Mouse (Mus musculus) layer of hippocampus, adult 9-10 months (tissue): ENCODE data around the gene Sgms1.
A peak's percentile ranks its signal among the peaks of the same experiment; 100 is the strongest.
"Not testable (repeated sequence)": the region's sequence is repeated elsewhere in the genome, so short reads cannot be mapped to it uniquely, and the experiment has no call there.

Experiments used
- DNase-seq: peaks from one replicate; pipeline ENCODE4 v3.0.0; 2022; ENCODE audit warnings: low spot score

Sgms1 gene

DNA sequence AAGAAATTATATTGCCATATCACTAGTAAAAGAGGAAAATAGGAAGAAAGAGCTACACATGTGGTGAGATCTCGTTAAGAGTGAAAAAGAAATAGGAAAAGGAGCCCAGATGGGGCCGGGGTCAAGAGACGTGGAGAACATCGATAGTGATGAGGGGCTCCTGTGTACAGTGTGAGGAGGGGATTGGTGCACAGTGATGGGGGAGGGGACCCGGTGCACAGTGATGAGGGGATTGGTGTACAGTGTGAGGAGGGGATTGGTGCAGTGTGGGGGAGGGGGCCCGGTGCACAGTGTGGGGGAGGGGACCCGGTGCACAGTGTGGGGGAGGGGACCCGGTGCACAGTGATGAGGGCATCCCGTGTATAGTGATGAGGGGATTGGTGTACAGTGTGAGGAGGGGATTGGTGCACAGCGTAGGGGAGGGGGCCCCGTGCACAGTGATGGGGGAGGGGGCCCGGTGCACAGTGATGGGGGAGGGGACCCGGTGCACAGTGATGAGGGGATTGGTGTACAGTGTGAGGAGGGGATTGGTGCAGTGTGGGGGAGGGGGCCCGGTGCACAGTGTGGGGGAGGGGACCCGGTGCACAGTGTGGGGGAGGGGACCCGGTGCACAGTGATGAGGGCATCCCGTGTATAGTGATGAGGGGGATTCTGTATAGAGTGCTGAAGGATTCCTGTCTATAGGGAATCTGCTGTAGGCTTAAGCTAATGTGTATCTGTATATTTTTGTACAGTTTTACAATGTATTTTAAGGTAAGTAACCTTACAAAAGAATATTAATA lies 257.6 kb downstream of the Sgms1 start:
- not testable (repeated sequence) for DNase-seq

DNA sequence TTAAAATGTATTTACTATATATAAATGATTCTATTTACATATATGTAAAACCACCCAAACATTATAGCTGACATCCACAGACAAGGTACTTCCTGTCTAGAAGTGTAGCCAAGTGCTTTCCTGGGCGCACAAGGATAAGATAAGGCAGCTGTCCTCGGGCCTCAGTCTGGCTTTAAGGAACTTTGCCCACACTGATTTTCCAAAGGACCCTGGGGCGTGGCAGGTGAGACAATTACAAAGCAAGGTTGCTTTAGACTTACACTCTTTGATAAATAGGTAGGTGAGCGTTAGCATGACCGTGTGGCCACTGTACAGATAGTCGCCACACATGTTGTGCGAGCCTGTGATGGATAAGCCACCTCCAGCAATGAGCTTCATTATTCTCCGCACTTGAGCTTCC lies 260.2 kb downstream of the Sgms1 start:
- DNase-seq, result no peak

GRCm38 (mm10) chr19:32127180-32127850 lies 262.2 kb downstream of the Sgms1 start:
- no peak for DNase-seq

- DNase-seq, result no peak
Observed at GRCm38 (mm10) chr19:32124155-32124554, 265.4 kb downstream of the Sgms1 start.

DNA sequence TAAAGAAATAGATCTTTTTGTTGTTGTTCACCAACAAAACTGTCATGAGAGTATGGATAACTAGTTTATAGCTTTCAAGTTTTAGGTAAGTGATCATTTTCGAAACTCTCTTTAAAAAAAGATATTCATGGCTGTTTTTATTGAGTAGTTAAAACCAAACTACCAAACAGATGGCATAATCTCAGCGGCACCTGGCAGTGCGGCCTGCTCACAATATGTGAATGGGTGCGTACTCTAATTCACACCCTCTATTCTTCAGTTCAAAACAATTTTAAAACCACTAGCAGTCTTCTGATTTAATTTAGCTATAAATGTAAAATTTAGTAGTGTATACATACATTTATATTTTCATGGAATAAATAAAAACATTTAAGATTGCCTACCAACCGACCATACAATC lies 266.3 kb downstream of the Sgms1 start:
- peak; percentile 48 for DNase-seq

GRCm38 (mm10) chr19:32120798-32121197 lies 268.7 kb downstream of the Sgms1 start:
- no peak for DNase-seq

DNA sequence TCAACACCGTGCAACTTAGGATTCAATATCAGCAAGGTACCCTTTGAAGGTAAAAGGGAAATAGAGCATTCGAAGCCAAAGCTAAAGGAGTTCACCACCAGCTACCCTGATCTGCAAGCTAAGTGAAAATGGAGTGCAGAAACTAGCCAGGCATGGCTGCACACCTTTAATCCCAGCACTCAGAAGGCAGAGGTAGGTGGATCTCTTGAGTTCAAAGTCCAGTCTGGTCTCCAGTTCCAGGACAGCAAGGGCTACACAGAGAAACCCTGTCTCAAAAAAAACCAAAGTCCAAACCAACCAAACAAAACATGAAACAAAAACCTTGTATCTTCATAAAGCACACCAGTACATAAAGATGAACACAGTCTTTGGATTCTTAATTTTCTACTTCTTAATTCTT lies 269.8 kb downstream of the Sgms1 start:
- DNase-seq, result no peak

DNA sequence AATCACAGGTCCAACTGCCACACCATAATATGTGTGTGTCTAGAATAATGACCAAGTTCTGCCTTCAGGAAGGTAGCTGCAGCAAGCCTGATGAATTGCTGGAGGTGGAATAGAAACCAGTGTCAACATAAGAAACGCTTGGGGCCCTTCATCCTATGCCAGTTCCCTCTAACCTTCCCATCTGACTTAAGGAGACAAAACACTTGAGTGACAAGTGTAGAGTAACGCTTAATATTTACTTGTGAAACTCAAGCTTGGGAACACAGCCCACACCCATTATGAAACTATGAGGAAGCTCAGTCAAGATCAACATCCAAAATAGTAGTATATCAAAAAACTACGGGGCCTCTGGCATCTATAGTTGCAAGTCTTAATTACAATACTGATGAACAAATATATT lies 271.0 kb downstream of the Sgms1 start:
- DNase-seq, result no peak

- no peak for DNase-seq
Observed at GRCm38 (mm10) chr19:32117484-32118018, 272.0 kb downstream of the Sgms1 start.

- DNase-seq, result no peak
Observed at GRCm38 (mm10) chr19:32111866-32112790, 277.4 kb downstream of the Sgms1 start.

DNA sequence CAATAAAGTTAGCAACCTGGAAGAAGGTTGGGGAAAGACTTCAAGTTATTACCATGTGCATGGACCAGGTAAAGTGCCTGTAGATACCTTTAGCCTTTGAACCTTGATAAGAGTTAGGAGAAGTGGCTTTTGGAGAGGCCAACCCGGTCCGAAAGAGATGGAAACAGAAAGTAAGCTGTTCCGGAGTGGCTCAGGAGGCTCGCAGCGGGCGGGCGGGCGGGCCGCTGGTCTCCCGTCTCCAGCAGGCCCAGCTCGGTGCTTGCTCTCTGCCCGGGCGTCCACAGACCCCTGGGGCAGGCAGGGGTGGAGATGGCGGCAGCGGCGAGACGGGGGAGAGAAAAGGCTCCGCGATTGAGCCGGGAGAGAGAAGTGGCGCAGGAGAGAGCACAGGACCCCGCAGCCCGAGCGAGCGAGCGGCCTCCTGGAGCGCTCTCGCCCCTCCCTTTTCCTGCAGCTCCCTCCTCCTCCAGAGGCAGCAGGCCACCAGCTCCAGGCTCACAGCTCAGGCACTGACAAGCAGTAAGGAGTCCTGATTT lies 281.7 kb downstream of the Sgms1 start, which contains the start of gene Asah2:
Gene Asah2 (minus strand): TSS at position 441 of the 536 bp plus-strand sequence.
- peak; percentile 52 for DNase-seq

GRCm38 (mm10) chr19:32106750-32107149 lies 282.8 kb downstream of the Sgms1 start:
- no peak for DNase-seq

DNA sequence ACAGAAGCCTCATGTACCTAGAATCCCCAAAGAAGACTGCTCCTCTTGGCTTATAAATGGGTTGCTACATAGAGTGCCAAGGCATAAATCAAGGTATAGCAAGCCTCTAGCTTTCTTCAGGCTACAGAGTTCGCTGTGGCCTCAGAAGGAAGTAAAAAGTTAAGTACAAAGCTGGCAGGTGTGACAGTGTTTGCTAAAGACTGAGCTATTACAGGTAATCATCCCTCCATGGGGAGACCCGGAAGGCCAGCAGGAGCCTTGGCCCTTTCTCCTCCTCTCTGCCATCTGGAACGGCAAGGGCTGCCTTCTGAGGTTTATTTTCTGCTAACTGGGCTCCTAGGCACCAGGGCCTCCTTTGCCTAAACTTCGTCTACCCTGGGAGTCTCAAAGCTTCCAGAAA lies 285.3 kb downstream of the Sgms1 start:
- no peak for DNase-seq

DNA sequence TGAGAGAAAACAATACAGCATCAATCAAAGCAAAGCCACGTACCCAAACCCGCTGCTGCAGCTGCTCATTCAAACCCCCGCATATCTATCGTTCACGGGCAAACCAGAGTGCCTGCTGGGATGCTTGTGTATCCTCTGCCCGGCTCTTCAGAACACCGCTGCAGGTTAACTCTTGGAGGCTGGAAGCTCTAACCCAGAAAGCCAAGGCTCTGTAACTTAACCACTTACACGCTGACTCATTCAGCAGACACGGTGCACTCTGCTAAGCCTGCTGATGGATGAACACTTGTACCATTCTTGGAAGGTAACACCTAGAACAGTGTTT lies 286.6 kb downstream of the Sgms1 start:
- DNase-seq, result peak; percentile 18

- no peak for DNase-seq
Observed at GRCm38 (mm10) chr19:32102294-32102975, 287.1 kb downstream of the Sgms1 start.

GRCm38 (mm10) chr19:32098582-32098981 lies 290.9 kb downstream of the Sgms1 start:
- DNase-seq, result no peak

- no peak for DNase-seq
Observed at GRCm38 (mm10) chr19:32092358-32092757, 297.2 kb downstream of the Sgms1 start.

DNA sequence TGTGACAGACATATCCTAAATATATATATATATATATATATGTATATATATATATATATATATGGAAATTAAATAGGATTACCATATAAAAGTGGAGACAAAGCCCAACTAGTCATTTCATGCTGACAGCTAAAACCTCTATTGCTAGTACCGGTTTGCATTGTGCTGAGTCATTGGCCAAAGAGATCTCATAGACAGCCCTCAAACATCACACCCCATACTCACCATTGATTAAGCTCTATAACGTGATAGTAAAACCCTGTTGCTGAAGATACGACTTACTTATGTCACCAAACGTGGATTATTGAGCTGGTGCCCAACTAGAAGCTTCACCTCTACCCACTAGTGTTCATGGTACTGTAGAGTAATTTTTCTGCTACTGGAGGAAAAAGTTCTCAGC lies 298.7 kb downstream of the Sgms1 start:
- no peak for DNase-seq

DNA sequence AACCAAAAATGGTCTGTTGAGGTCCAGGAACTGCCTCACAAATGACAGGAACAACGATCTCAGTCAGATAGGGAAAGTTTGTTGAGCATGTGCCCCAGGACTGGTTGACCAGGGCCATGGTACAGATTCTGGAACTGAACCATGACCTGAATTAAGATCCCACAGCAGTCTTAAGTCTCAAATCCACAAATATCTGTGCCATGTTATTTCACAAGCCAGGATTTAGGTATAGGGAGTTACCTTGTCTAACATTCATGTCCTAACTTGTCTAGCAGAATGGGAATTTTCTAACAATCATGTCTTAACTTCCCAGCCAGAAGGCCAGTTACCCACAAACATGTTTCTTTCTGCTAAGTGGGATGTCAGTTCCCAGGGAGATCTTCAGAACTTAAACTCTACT lies 300.9 kb downstream of the Sgms1 start:
- DNase-seq, result no peak

DNA sequence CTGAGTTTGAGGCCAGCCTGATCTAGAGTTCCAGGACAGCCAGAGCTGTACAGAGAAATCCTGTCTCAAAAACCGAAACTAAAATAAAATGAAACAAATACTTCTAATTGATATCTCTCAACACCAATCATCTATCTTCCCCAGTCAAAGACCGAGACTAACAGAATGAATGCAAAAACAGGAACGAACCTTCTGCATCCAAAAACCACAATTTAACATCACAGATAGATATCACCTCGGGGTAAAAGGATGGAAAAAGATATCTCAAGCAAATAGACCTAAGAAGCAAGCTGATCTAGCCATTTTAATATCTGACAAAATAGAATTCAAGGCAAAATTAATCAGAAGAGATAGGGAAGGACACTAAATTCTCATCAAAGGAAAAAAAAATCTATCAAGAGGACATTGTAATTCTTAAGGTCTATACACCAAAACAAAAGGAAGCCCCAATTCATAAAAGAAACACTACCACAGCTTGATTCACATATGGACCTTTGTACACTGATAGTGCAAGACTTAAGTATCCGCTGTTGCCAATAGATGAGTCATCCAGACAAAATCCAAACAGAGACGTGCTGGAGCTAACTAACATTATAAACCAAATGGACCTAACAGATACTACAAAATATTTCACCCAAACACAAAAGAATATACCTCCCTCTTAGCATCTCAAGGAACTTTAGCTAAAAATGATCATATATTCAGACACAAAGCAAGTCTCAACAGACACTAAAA lies 301.6 kb downstream of the Sgms1 start:
- DNase-seq, result no peak

- not testable (repeated sequence) for DNase-seq
Observed at GRCm38 (mm10) chr19:32084813-32085212, 304.7 kb downstream of the Sgms1 start.
